Mouse (Mus musculus) lung, postnatal 0 days (tissue): ENCODE results near the gene Zbtb8a. TPM values are rescaled to one million over a fixed set of nuclear protein-coding genes. Genes with fewer than 3 reads are reported as not detected.

Experiments used
- ATAC-seq: fragments of 200-750 bp; cut with Nextera tagmentation; 2 replicates; pipeline ENCODE4 v1.8.0; 2017; ENCODE audit warnings: moderate library complexity
- DNase-seq: peaks from one replicate; pipeline ENCODE4 v3.0.0-alpha.2; 2016; ENCODE audit warnings: low spot score
- H3K27ac ChIP-seq: fragments of 300-500 bp; sonication (generic); 2 replicates; pipeline ENCODE4 v1.5.1; 2014; ENCODE audit warnings: antibody characterized with exemption, mild to moderate bottlenecking, low read length, mixed read lengths
- H3K27me3 ChIP-seq: fragments of 300-500 bp; sonication (generic); replicated peaks from 2 replicates; pipeline ENCODE4 v1.6.1; 2014; ENCODE audit warnings: low read length, mixed read lengths; ENCODE audit not compliant: insufficient read depth
- H3K36me3 ChIP-seq: fragments of 300-500 bp; sonication (generic); 2 replicates; pipeline ENCODE4 v1.6.1; 2014; ENCODE audit warnings: low read length, mixed read lengths; ENCODE audit not compliant: insufficient read depth
- H3K4me1 ChIP-seq: fragments of 300-500 bp; sonication (generic); 2 replicates; pipeline ENCODE4 v1.6.1; 2014; ENCODE audit warnings: antibody characterized with exemption, low read depth, low read length, mixed read lengths; ENCODE audit not compliant: insufficient read depth
- H3K4me2 ChIP-seq: fragments of 300-500 bp; sonication (generic); replicated peaks from 2 replicates; pipeline ENCODE4 v1.6.1; 2014; ENCODE audit warnings: low read depth, mild to moderate bottlenecking, low read length, moderate library complexity, mixed read lengths
- H3K4me3 ChIP-seq: fragments of 300-500 bp; sonication (generic); 2 replicates; pipeline ENCODE4 v1.5.1; 2014; ENCODE audit warnings: low read depth, low read length
- H3K9ac ChIP-seq: fragments of 300-500 bp; sonication (generic); replicated peaks from 2 replicates; pipeline ENCODE4 v1.6.1; 2014; ENCODE audit warnings: low read depth, mild to moderate bottlenecking
- H3K9me3 ChIP-seq: fragments of 300-500 bp; sonication (generic); 2 replicates; pipeline ENCODE4 v1.6.1; 2016; ENCODE audit warnings: low read length, mixed read lengths
- CTCF ChIP-seq: IDR thresholded peaks from 2 replicates; pipeline ENCODE4 v1.5.1; 2016; ENCODE audit warnings: antibody characterized with exemption, mild to moderate bottlenecking
- EP300 ChIP-seq: IDR thresholded peaks from 2 replicates; pipeline ENCODE4 v1.6.1; 2016; ENCODE audit warnings: antibody characterized with exemption, mild to moderate bottlenecking, control low read depth
- WGBS: fragments of 180-500 bp; shearing (Covaris S2); extraction: QIAGEN DNeasy Blood & Tissue Kit; methylation state at CpG from one replicate; pipeline ENCODE4 v1.1.7; 2014; 5-methylcytosine and 5-hydroxymethylcytosine counted together
- polyA plus RNA-seq: library from polyadenylated mRNA; unstranded; fragments of >200 nt; fragmentation: Nextera tagmentation; extraction: Ambion mirVana; gene quantifications from 2 replicates; pipeline ENCODE4 v1.2.1, GENCODE M21; 2015

Gene Zbtb8a
- polyA plus RNA-seq, 1 experiment from 2014 or later = 15.6 TPM

GRCm38 (mm10) chr4:129374219-129374755, 3.6 kb downstream of the Zbtb8a start:
- H3K9me3 ChIP-seq = no peaks in the 10 kb centered on the region
- 43% methylated on average over 11 of the region's 11 CpGs for WGBS
- no peaks in the 10 kb centered on the region for H3K36me3 ChIP-seq
- DNase-seq (peak; percentile 16), ATAC-seq (no peak)
- no peak overlapping the region for H3K4me2 ChIP-seq
- peaks cover 4% of the 10 kb centered on the region; the same call in 1 of the 2 replicates for H3K4me1 ChIP-seq
- H3K4me3 ChIP-seq = no peak overlapping the region
- 0 out of 2 replicates have a peak overlapping the region, but pooled peaks have one; percentile 14 for H3K27ac ChIP-seq
- H3K9ac ChIP-seq = no peak overlapping the region
- H3K27me3 ChIP-seq = no peaks in the 10 kb centered on the region
- TF ChIP-seq CTCF (no peak), EP300 (no peak)

- DNase-seq (peak; percentile 35), ATAC-seq (no peak)
- H3K9me3 ChIP-seq = no peaks in the 10 kb centered on the region
- H3K27ac ChIP-seq = no peak overlapping the region
- no peaks in the 10 kb centered on the region for H3K27me3 ChIP-seq
- H3K9ac ChIP-seq = no peak overlapping the region
- no peaks in the 10 kb centered on the region for H3K36me3 ChIP-seq
- H3K4me1 ChIP-seq = peaks cover 4% of the 10 kb centered on the region; the same call in 1 of the 2 replicates
- TF ChIP-seq CTCF = no peak
- no peak for TF ChIP-seq EP300
- H3K4me2 ChIP-seq = no peak overlapping the region
- H3K4me3 ChIP-seq = no peak overlapping the region
- 44% methylated on average over 8 of the region's 8 CpGs for WGBS
Observed at GRCm38 (mm10) chr4:129373202-129373976, 4.5 kb downstream of the Zbtb8a start.

GRCm38 (mm10) chr4:129371391-129371790, 6.5 kb downstream of the Zbtb8a start:
- H3K4me3 ChIP-seq = no peak overlapping the region
- ATAC-seq (no peak), DNase-seq (no peak)
- TF ChIP-seq CTCF (peak; percentile 40), EP300 (no peak)
- no peak overlapping the region for H3K27ac ChIP-seq
- no peaks in the 10 kb centered on the region for H3K27me3 ChIP-seq
- H3K4me2 ChIP-seq = no peak overlapping the region
- H3K9ac ChIP-seq = no peak overlapping the region
- peaks cover 4% of the 10 kb centered on the region; the same call in 1 of the 2 replicates for H3K4me1 ChIP-seq
- 91% methylated on average over 3 of the region's 3 CpGs for WGBS
- no peaks in the 10 kb centered on the region for H3K36me3 ChIP-seq
- H3K9me3 ChIP-seq = no peaks in the 10 kb centered on the region

- WGBS = 75% methylated on average over 5 of the region's 5 CpGs
- Histone ChIP-seq H3K4me2 (no peak overlapping the region), H3K27me3 (no peaks in the 10 kb centered on the region), H3K27ac (no peak overlapping the region), H3K9ac (no peak overlapping the region), H3K9me3 (no peaks in the 10 kb centered on the region), H3K36me3 (0 out of 2 replicates have a peak, but pooled peaks cover under 1% of the 10 kb centered on the region), H3K4me3 (no peak overlapping the region), H3K4me1 (no peaks in the 10 kb centered on the region)
- DNase-seq = no peak
- no peak for TF ChIP-seq EP300
- TF ChIP-seq CTCF = no peak
- no peak for ATAC-seq
Observed at GRCm38 (mm10) chr4:129365224-129365623, 12.7 kb downstream of the Zbtb8a start.

- H3K27ac ChIP-seq = no peak overlapping the region
- no peak overlapping the region for H3K4me3 ChIP-seq
- TF ChIP-seq CTCF = no peak
- no peak for TF ChIP-seq EP300
- no peaks in the 10 kb centered on the region for H3K9me3 ChIP-seq
- no peak overlapping the region for H3K4me2 ChIP-seq
- no peak for DNase-seq
- H3K4me1 ChIP-seq = no peaks in the 10 kb centered on the region
- 83% methylated on average over 3 of the region's 3 CpGs for WGBS
- H3K9ac ChIP-seq = no peak overlapping the region
- H3K27me3 ChIP-seq = no peaks in the 10 kb centered on the region
- 0 out of 2 replicates have a peak, but pooled peaks cover 7% of the 10 kb centered on the region for H3K36me3 ChIP-seq
- no peak for ATAC-seq
Observed at GRCm38 (mm10) chr4:129364379-129364778, 13.5 kb downstream of the Zbtb8a start.

GRCm38 (mm10) chr4:129363463-129363862, 14.5 kb downstream of the Zbtb8a start:
- ATAC-seq = no peak
- no peak overlapping the region for H3K4me3 ChIP-seq
- DNase-seq = no peak
- WGBS = 88% methylated on average over 9 of the region's 9 CpGs
- no peaks in the 10 kb centered on the region for H3K9me3 ChIP-seq
- no peak for TF ChIP-seq EP300
- TF ChIP-seq CTCF = no peak
- no peak overlapping the region for H3K4me2 ChIP-seq
- 0 out of 2 replicates have a peak, but pooled peaks cover 7% of the 10 kb centered on the region for H3K36me3 ChIP-seq
- H3K9ac ChIP-seq = no peak overlapping the region
- no peaks in the 10 kb centered on the region for H3K4me1 ChIP-seq
- H3K27ac ChIP-seq = no peak overlapping the region
- no peaks in the 10 kb centered on the region for H3K27me3 ChIP-seq
